Mouse (Mus musculus) limb, embryonic 12.5 days (tissue): ENCODE measurements around the gene Tiprl. TPM values are rescaled to one million over a fixed set of nuclear protein-coding genes. Genes with fewer than 3 reads are reported as not detected.
A peak's percentile ranks its signal among the peaks of the same experiment; 100 is the strongest.

ENCODE experiments used
- ATAC-seq: fragments of 200-750 bp; cut with Nextera tagmentation; 2 replicates; pipeline ENCODE4 v1.8.0; 2017; ENCODE audit warnings: low read depth, moderate TSS enrichment; ENCODE audit not compliant: insufficient number of reproducible peaks, insufficient read depth, low FRiP score, low TSS enrichment
- H3K27ac ChIP-seq: fragments of 300-500 bp; sonication (generic); 2 replicates; pipeline ENCODE4 v1.5.1; 2016; ENCODE audit warnings: mild to moderate bottlenecking, moderate library complexity
- H3K27me3 ChIP-seq: fragments of 300-500 bp; sonication (generic); 2 replicates; pipeline ENCODE4 v1.6.1; 2016; ENCODE audit warnings: mild to moderate bottlenecking, moderate library complexity
- H3K36me3 ChIP-seq: fragments of 300-500 bp; sonication (generic); 2 replicates; pipeline ENCODE4 v1.6.1; 2016; ENCODE audit warnings: mild to moderate bottlenecking, moderate library complexity
- H3K4me1 ChIP-seq: fragments of 300-500 bp; sonication (generic); replicated peaks from 2 replicates; pipeline ENCODE4 v1.6.1; 2016
- H3K4me2 ChIP-seq: fragments of 300-500 bp; sonication (generic); 2 replicates; pipeline ENCODE4 v1.6.1; 2016; ENCODE audit warnings: mild to moderate bottlenecking, moderate library complexity
- H3K4me3 ChIP-seq: fragments of 300-500 bp; sonication (generic); replicated peaks from 2 replicates; pipeline ENCODE4 v1.5.1; 2016; ENCODE audit warnings: mild to moderate bottlenecking
- H3K9ac ChIP-seq: fragments of 300-500 bp; sonication (generic); replicated peaks from 2 replicates; pipeline ENCODE4 v1.6.1; 2016; ENCODE audit warnings: mild to moderate bottlenecking, moderate library complexity
- H3K9me3 ChIP-seq: fragments of 300-500 bp; sonication (generic); 2 replicates; pipeline ENCODE4 v1.6.1; 2016; ENCODE audit warnings: mild to moderate bottlenecking, moderate library complexity
- WGBS: fragments of 180-500 bp; shearing (Covaris S2); methylation state at CpG from one replicate; pipeline ENCODE4 v1.1.7; 2016; 5-methylcytosine and 5-hydroxymethylcytosine counted together
- polyA plus RNA-seq: library from polyadenylated mRNA; unstranded; fragments of >200 nt; fragmentation: Nextera tagmentation; extraction: Ambion mirVana; gene quantifications from 2 replicates; pipeline ENCODE4 v1.2.1, GENCODE M21; 2016

Gene Tiprl
- polyA plus RNA-seq: 93.2 and 95.9 TPM in 2 replicates

DNA sequence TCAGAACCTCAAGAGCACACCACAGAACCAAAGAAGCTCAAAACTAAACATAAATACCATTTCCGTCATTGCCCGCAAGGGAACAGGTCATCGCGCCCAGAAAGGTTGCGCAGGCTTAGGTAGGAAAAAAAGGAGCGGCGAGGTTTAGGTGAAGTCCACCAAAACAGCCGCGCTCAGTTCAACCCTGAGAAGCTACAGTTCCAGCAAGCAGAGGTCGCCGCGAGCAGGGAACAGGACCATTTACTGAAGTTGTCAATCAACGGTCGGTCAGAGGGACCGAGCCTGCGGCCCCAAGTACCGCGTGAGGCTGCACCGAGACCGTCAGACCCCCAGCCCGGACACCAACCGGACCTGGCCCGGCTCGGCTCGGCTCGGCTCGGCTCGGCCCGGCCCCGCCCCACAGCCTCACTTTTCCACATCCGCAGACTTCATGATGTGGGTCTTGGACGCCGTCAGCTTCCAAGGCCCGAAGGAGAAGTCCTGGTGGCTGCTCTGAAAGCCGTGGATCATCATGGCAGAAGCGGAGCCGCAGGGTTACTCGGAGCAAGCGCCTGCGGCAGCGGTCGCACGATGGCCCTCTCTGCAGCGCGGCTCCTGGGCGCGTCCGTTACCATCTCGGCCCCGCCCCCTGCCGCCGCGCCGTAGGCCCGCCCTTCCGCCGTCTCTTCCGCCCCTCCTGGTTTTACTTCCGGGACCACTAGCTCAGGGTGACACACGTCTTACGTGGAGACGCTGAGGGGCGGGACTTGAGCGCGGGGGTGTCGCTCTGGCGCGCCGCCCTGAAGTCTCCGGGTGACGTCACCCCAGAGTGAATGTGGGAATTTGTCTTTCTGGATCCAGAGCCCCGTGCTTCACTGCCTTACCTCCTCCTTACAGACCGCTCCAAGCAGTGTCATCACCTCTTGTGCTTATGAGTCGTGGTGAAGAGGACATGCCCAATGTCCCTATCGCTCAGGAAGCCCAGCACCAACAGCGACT is at the start of gene Tiprl:
Tiprl (minus strand) TSS at position 676 of the 978 bp plus-strand sequence.
- Histone ChIP-seq H3K4me2 (peak within 1 kb of the TSS; percentile 80), H3K27me3 (no peaks in the 10 kb centered on the region), H3K36me3 (no peaks in the 10 kb centered on the region), H3K27ac (peak within 1 kb of the TSS; percentile 93), H3K4me1 (peaks cover 15% of the 10 kb centered on the region), H3K9me3 (no peaks in the 10 kb centered on the region), H3K9ac (peak within 1 kb of the TSS; percentile 85), H3K4me3 (peak within 1 kb of the TSS; percentile 84)
- under 1% methylated on average over 76 of the region's 76 CpGs for WGBS
- ATAC-seq: peak; percentile 99

DNA sequence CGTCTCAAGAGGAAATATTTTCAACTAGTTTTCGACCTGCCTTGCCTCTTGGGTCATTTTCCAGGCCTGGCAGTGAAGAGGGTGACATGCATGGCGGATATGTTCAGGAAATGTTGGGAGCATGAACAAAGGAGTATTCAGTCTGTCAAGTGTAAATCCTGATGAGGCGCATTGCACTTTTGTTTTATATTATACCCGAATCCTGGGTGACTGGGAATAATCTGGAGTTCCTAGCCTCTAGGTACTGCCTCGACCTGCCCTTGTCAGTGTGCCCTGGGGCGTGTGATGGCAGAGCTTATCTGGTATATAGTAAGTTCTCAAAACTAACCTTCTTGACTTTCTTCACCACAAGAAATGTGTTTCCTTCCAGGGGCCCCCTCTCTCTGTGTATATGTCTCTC is 47.3 kb upstream of the Tiprl start:
- WGBS: 80% methylated on average over 7 of the region's 7 CpGs
- peaks cover 38% of the 10 kb centered on the region for H3K4me1 ChIP-seq
- H3K4me2 ChIP-seq: peak overlapping the region; percentile 86; the same call in 1 of the 2 replicates
- H3K36me3 ChIP-seq: 0 out of 2 replicates have a peak, but pooled peaks cover 10% of the 10 kb centered on the region
- H3K9ac ChIP-seq: no peak overlapping the region
- H3K4me3 ChIP-seq: no peak overlapping the region
- no peaks in the 10 kb centered on the region for H3K9me3 ChIP-seq
- no peak overlapping the region for H3K27ac ChIP-seq
- no peak for ATAC-seq
- no peaks in the 10 kb centered on the region for H3K27me3 ChIP-seq

DNA sequence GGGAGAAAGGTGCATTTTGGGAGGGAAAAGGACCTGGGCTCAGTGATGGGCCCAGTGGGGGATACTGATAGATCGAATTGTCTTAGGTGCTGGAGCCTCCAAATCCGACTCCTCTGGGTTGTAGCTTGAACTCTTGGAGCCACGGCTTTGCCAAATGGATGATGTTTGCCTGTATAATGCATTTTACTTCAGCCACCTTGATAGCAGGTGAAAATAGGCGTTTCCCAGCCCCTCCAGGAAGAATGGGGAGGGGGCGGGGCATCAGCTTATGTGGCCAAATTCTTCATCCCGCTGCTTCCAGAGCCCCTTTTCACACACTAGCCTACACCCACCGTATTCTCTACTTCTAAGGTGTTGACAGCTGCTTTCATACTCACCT is 46.2 kb upstream of the Tiprl start:
- 0 out of 2 replicates have a peak overlapping the region, but pooled peaks have one; percentile 87 for H3K9ac ChIP-seq
- H3K27ac ChIP-seq: no peak overlapping the region
- peaks cover 38% of the 10 kb centered on the region for H3K4me1 ChIP-seq
- WGBS: 17% methylated on average over 7 of the region's 7 CpGs
- H3K9me3 ChIP-seq: no peaks in the 10 kb centered on the region
- ATAC-seq: no peak
- H3K4me3 ChIP-seq: peak overlapping the region; percentile 74
- H3K36me3 ChIP-seq: 0 out of 2 replicates have a peak, but pooled peaks cover 8% of the 10 kb centered on the region
- H3K4me2 ChIP-seq: peak overlapping the region; percentile 86
- no peaks in the 10 kb centered on the region for H3K27me3 ChIP-seq

DNA sequence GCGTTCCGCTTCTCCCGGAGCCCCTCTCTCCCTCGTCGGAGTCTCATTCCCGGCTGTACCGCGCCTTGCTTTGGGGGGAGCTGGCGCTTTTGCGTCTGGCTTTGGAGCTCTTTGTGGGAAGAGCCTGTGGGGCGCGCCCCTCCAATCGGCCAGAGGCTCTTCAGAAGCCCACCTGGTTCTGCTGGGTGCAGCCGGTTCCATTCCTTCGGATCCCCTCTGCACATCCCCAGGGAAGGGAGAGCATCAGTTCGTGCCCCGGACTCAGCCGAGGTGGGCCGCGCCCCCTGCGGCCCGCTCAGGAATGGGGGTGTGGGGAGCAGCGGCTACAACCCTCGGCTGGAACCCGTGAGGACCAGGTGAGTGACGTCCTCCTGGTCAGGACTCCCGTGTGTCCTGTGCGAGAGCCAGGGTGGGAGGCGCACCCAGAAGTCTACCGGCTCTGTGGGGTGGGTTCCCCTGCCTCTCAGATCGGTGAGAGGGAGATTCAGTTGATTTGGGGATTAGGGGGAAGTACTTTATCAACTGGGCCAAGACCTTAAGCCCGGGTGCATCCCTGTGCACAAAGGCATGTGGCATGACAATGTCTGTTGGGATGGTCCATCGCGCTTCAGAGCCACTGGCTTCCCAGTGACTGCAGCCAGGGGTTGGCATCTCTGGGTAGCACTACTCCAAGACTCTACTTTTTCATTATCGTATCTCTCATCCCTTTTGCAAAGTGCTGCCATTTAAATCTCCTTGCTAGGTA is 45.6 kb upstream of the Tiprl start:
- 0 out of 2 replicates have a peak, but pooled peaks cover 2% of the 10 kb centered on the region for H3K36me3 ChIP-seq
- WGBS: under 1% methylated on average over 35 of the region's 35 CpGs
- peak overlapping the region; percentile 74 for H3K4me3 ChIP-seq
- peak overlapping the region; percentile 87 for H3K9ac ChIP-seq
- H3K27ac ChIP-seq: peak overlapping the region; percentile 95
- peak; percentile 73 for ATAC-seq
- peak overlapping the region; percentile 86 for H3K4me2 ChIP-seq
- H3K27me3 ChIP-seq: no peaks in the 10 kb centered on the region
- peaks cover 38% of the 10 kb centered on the region for H3K4me1 ChIP-seq
- H3K9me3 ChIP-seq: no peaks in the 10 kb centered on the region

DNA sequence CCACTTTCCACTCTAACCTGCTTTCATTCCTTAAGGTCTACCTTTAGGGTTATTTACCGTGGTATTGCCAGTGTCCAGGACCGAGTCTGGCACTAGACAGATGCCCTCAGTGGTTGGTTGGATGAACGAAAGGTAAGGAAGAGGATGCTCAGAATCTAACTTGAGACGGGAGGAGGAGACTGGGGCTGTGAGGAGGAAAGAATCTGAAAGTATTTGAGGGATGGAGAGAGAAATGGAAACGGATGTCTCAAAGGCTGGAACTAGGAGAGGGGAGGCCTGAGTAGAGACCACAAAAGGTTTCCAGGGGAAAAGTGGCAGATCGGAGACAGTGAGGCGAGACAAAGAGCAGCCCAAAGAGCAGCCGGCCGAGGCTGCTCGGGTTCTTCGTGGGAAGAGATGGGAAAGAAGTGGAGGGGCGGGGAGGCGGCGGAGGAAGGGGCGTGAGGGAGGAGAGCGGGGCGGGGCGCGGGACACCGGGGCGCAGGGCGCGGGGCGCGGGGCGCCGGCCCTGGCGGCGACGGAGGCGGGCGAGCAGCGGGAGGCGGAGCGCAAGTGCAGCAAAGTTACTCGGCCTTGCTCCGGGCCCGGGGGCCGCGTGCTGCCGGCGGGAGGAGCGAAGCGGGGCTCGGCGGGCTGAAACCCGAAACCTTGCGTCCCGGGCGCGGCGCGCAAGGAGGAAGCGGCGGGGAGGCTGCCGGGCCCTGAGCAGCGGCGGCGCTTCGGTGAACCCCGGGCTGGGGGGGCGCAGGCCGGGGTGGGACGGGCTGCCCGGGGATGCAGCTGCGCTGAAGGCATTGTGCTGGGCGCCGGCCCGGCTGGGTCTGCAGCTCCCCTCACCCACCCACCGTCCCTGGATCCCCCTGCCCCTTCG is 44.8 kb upstream of the Tiprl start:
- Histone ChIP-seq H3K27ac (peak overlapping the region; percentile 95), H3K4me3 (peak overlapping the region; percentile 74), H3K36me3 (no peaks in the 10 kb centered on the region), H3K4me2 (peak overlapping the region; percentile 86), H3K27me3 (no peaks in the 10 kb centered on the region), H3K9ac (peak overlapping the region; percentile 87), H3K4me1 (peaks cover 38% of the 10 kb centered on the region), H3K9me3 (no peaks in the 10 kb centered on the region)
- WGBS: under 1% methylated on average over 46 of the region's 71 CpGs
- peak; percentile 89 for ATAC-seq

DNA sequence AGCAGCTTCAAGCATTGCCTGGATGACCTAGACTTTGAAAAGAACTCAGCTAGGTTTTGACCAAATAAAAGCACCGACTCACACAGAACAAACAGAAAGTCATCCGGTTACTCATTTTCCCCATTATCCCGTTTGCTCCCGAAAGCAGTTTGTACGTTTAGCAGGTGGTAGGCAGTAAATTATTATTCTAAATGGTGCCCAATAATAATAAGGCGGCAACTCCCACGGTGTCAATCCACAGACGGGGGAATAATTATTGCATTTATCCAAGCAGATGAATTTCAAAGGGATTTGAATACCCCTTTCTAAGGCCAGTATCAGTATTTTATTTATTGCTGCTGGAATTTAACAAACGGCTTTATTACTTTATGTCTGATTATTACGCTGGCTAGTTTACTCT is 43.9 kb upstream of the Tiprl start:
- H3K9me3 ChIP-seq: no peaks in the 10 kb centered on the region
- peak overlapping the region; percentile 95 for H3K27ac ChIP-seq
- peak overlapping the region; percentile 86 for H3K4me2 ChIP-seq
- H3K27me3 ChIP-seq: no peaks in the 10 kb centered on the region
- H3K4me1 ChIP-seq: peaks cover 38% of the 10 kb centered on the region
- no peak for ATAC-seq
- peak overlapping the region; percentile 74 for H3K4me3 ChIP-seq
- peak overlapping the region; percentile 87 for H3K9ac ChIP-seq
- WGBS: 39% methylated on average over 10 of the region's 10 CpGs
- no peaks in the 10 kb centered on the region for H3K36me3 ChIP-seq

DNA sequence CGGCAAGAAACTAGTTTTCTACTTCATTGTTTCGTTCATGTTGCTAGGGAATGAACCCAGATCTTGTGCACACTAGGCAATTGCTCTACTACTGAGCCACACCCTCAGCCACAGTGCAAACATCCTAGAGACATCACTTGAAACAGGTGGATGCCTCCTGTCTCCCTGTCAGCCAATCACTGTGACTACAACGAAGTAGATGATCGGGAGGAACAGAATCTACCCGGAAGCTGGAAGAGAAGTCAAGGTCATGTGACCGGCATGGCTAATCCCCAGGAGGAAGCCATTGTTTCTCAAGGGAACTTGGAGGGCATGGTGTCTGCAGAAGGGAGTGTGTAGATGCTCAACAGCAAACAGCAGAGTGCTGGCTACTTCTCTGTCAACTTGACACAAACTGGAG is 38.1 kb upstream of the Tiprl start:
- Histone ChIP-seq H3K36me3 (no peaks in the 10 kb centered on the region), H3K27ac (no peak overlapping the region), H3K4me1 (no peaks in the 10 kb centered on the region), H3K27me3 (no peaks in the 10 kb centered on the region), H3K9ac (no peak overlapping the region), H3K9me3 (no peaks in the 10 kb centered on the region), H3K4me3 (no peak overlapping the region), H3K4me2 (no peak overlapping the region)
- ATAC-seq: no peak
- whole genome bisulfite sequencing: 88% methylated on average over 6 of the region's 6 CpGs

DNA sequence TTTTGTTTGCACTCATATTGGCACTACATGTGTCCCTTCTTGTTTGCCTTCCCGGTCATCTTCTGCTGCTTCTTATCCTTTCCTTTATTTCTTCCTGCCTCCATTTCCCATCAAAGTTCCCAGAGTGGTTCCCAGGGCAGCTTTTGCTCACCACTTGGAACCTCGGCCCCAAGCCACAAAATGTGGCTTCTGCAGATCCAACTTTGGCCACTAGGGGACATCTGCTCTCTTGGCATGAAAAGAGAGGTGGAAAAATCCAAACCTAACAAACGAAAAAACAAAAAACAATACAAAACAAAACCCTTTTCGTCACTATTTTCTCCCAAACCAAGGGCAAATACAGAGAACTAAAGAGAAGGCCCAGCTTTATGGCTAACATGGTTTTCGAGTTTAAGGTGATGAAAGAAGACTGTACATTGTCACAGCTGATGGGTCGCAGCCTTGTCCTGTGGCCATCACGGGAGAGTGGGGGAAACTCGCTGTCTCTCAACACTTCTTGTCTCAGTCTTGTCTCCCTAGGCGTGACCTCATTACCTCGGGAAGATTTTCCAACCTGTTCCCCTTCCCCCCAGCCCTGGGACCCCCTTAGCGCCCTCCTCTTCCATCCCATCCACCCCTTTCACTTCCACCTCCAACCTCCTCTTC is 15.4 kb upstream of the Tiprl start:
- H3K4me3 ChIP-seq: no peak overlapping the region
- no peaks in the 10 kb centered on the region for H3K9me3 ChIP-seq
- no peaks in the 10 kb centered on the region for H3K36me3 ChIP-seq
- H3K4me2 ChIP-seq: no peak overlapping the region
- no peak overlapping the region for H3K27ac ChIP-seq
- no peak for ATAC-seq
- no peaks in the 10 kb centered on the region for H3K4me1 ChIP-seq
- H3K9ac ChIP-seq: no peak overlapping the region
- 45% methylated on average over 11 of the region's 11 CpGs for whole genome bisulfite sequencing
- no peaks in the 10 kb centered on the region for H3K27me3 ChIP-seq

DNA sequence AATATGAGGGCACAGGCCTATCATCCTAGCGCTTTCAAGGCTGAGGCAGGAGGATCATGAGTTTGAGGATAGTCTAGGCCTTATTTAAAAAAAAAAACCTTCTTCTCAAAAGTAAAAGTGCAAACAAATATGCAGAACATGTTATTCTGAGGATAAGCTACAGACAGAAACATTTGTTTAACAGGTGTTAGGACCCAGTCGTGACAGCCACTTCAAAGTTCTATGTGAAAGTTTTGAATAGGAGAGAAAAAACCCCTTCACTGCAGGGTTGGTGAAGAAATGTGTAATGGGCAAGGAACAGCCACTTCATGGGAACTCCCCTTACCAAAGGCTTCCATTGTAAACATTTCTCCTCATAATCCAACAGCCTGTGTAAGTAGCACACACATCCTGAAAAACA is 13.8 kb upstream of the Tiprl start:
- WGBS: 83% methylated on average over 2 of the region's 2 CpGs
- ATAC-seq: no peak
- no peak overlapping the region for H3K9ac ChIP-seq

DNA sequence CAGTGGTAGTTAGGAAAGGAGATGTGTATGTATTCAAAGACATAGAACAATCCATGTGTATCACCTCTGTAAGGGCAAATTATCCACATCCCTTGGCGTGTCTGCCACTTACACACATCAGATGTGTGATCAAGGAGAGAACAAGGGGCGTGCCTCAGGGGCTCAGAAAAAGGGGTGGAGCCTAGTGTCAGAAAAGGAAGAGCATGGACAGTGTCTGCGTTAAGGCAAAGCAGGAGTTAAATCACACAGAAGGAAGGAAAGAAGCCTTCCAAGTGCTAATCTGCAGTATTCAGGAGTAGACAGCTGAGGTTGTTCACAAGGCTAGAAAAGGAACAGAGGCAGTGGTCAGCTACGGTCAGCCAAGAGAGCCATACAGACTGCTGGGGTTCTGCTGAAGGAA is 12.0 kb upstream of the Tiprl start:
- Histone ChIP-seq H3K9ac (no peak overlapping the region), H3K4me1 (no peaks in the 10 kb centered on the region), H3K4me3 (no peak overlapping the region), H3K27me3 (no peaks in the 10 kb centered on the region), H3K4me2 (no peak overlapping the region), H3K9me3 (no peaks in the 10 kb centered on the region), H3K27ac (no peak overlapping the region), H3K36me3 (no peaks in the 10 kb centered on the region)
- no peak for ATAC-seq
- 65% methylated on average over 4 of the region's 4 CpGs for WGBS

More for the DNA sequence above, 13.8 kb upstream of the Tiprl start:
- no peaks in the 10 kb centered on the region for H3K9me3 ChIP-seq
- no peak overlapping the region for H3K4me2 ChIP-seq
- no peak overlapping the region for H3K27ac ChIP-seq
- H3K27me3 ChIP-seq: no peaks in the 10 kb centered on the region
- H3K4me3 ChIP-seq: no peak overlapping the region
- H3K36me3 ChIP-seq: no peaks in the 10 kb centered on the region
- no peaks in the 10 kb centered on the region for H3K4me1 ChIP-seq
